In genomic region chr11:101894204-101894603, GRCm38 (mm10) we compare ENCODE assay signal across 11 mouse cellular contexts. TPM values are rescaled to one million over a fixed set of nuclear protein-coding genes. Genes with fewer than 3 reads are reported as not detected.
DNase-seq lines count a peak whose midpoint lies in the region; ATAC-seq and TF ChIP-seq lines count a peak whose summit lies in the region.
"Had no signal": no experiment of that assay in that cellular context is flagged by ENCODE, and none has a peak within 500 bp of the region (broad histone marks: within the 10 kb centered on the region; RNA-seq: fewer than 3 reads in every experiment).

Gene Meox1 (minus strand): TSS chr11:101894374.

- DNase-seq in heart, adult 2 months, result peak in 1 of 2 experiments; percentile 24
- no peak for DNase-seq in heart, adult 8-10 months (ENCODE audit: low spot score)
- peak; percentile 69 for DNase-seq in limb, embryonic 11.5 days (ENCODE audit: low spot score)
- no peak for DNase-seq in MN1 (ENCODE audit: low spot score)
- DNase-seq in layer of hippocampus, postnatal 36 days, result no peak
- no peak for DNase-seq in left cerebral cortex, postnatal 25 days (ENCODE audit: low spot score in 2 of 2)
- DNase-seq: thymus, adult 18-20 months had no signal

- H3K4me2 ChIP-seq in limb, embryonic 11.5 days (ENCODE audit: low read depth, severe bottlenecking), result peak within 1 kb of the TSS; percentile 39

- no peaks in the 10 kb centered on the region for H3K79me2 ChIP-seq in heart, adult 2 months (replicated peaks; ENCODE audit: control insufficient read depth, insufficient read depth, low read length)

- peak within 1 kb of the TSS; percentile 76 for H3K27ac ChIP-seq in heart, adult 2 months
- no peak within 1 kb of the TSS for H3K27ac ChIP-seq in embryonic fibroblast, embryonic 13.5 days (ENCODE audit: insufficient read depth, low read length)
- peak within 1 kb of the TSS; percentile 50; the same call in 1 of the 2 replicates for H3K27ac ChIP-seq in limb, embryonic 11.5 days (replicated peaks; ENCODE audit: low read depth, low read length)
- H3K27ac ChIP-seq: hindbrain, embryonic 10.5 days had no signal

- peaks cover 4% of the 10 kb centered on the region; the same call in 1 of the 2 replicates for H3K9me3 ChIP-seq in E14TG2a.4 (ENCODE audit: low read length)
- H3K9me3 ChIP-seq in limb, embryonic 11.5 days (ENCODE audit: control insufficient read depth, low read length), result no peaks in the 10 kb centered on the region
- H3K9me3 ChIP-seq: hindbrain, embryonic 10.5 days had no signal

- H3K4me3 ChIP-seq in heart, adult 2 months, result peak within 1 kb of the TSS; percentile 39
- peak within 1 kb of the TSS; percentile 20; the same call in 1 of the 2 replicates for H3K4me3 ChIP-seq in E14TG2a.4 (replicated peaks; ENCODE audit: low read length)
- H3K4me3 ChIP-seq in embryonic fibroblast, embryonic 13.5 days (ENCODE audit: insufficient read depth, low read length), result peak within 1 kb of the TSS; percentile 12
- peak within 1 kb of the TSS; percentile 18 for H3K4me3 ChIP-seq in limb, embryonic 11.5 days (ENCODE audit: low read depth, low read length)
- H3K4me3 ChIP-seq: hindbrain, embryonic 10.5 days had no signal

- 12% methylated on average over 11 of the region's 11 CpGs for WGBS in heart, adult 2 months
- WGBS in limb, embryonic 11.5 days, result 7% methylated on average over 11 of the region's 11 CpGs

- TF ChIP-seq EP300 in heart, adult 2 months (IDR thresholded peaks at IDR 0.05; ENCODE audit: insufficient read depth, low read depth, low read length), result no peak

- TF ChIP-seq POLR2A in heart, adult 2 months (IDR thresholded peaks at IDR 0.05; ENCODE audit: insufficient read depth, low read depth, low read length), result no peak
- TF ChIP-seq POLR2A in embryonic fibroblast, embryonic 13.5 days (IDR thresholded peaks at IDR 0.05; ENCODE audit: low read depth, low read length), result peak; percentile 58

- intact Hi-C loops in heart, adult 2 months (cut with DNase I), result loop anchor here (1.0 kb wide), 1 partner anchor 12 kb away; no protein-coding TSS in a partner anchor
- intact Hi-C loops in left cerebral cortex, postnatal 25 days (cut with DNase I), result no loop called here

- ATAC-seq in limb, embryonic 11.5 days (ENCODE audit: insufficient number of reproducible peaks, low FRiP score, low TSS enrichment, low read depth), result peak; percentile 55; the same call in 1 of the 2 replicates

- H3K27me3 ChIP-seq in heart, adult 2 months (ENCODE audit: control insufficient read depth, insufficient read depth, low read length), result no peaks in the 10 kb centered on the region
- peaks cover 32% of the 10 kb centered on the region for H3K27me3 ChIP-seq in E14TG2a.4 (ENCODE audit: insufficient read depth, low read length)
- H3K27me3 ChIP-seq in limb, embryonic 11.5 days (ENCODE audit: control insufficient read depth, insufficient read depth, low read length), result 0 out of 2 replicates have a peak, but pooled peaks cover 2% of the 10 kb centered on the region

- H3K36me3 ChIP-seq in heart, adult 2 months (ENCODE audit: control insufficient read depth, insufficient read depth, low read length), result no peaks in the 10 kb centered on the region
- no peaks in the 10 kb centered on the region for H3K36me3 ChIP-seq in E14TG2a.4 (ENCODE audit: insufficient read depth, low read length)
- H3K36me3 ChIP-seq in limb, embryonic 11.5 days (ENCODE audit: control insufficient read depth, insufficient read depth, low read length), result no peaks in the 10 kb centered on the region
- H3K36me3 ChIP-seq: hindbrain, embryonic 10.5 days had no signal

- peak within 1 kb of the TSS; percentile 56 for H3K9ac ChIP-seq in heart, adult 2 months (ENCODE audit: low read depth, low read length)
- H3K9ac ChIP-seq in limb, embryonic 11.5 days (ENCODE audit: low read length), result peak within 1 kb of the TSS; percentile 56

- peaks cover 15% of the 10 kb centered on the region for H3K4me1 ChIP-seq in heart, adult 2 months (ENCODE audit: control insufficient read depth, insufficient read depth, low read length)
- peaks cover 94% of the 10 kb centered on the region for H3K4me1 ChIP-seq in E14TG2a.4 (replicated peaks; ENCODE audit: low read depth, low read length)
- 0 out of 2 replicates have a peak, but pooled peaks cover 2% of the 10 kb centered on the region for H3K4me1 ChIP-seq in embryonic fibroblast, embryonic 13.5 days (ENCODE audit: control insufficient read depth, insufficient read depth, low read length)
- peaks cover 68% of the 10 kb centered on the region for H3K4me1 ChIP-seq in limb, embryonic 11.5 days (ENCODE audit: control insufficient read depth, insufficient read depth, low read length)

- TF ChIP-seq CTCF in heart, adult 2 months (IDR thresholded peaks at IDR 0.05), result no peak
- TF ChIP-seq CTCF in E14TG2a.4 (conservative IDR thresholded peaks at IDR 0.05; ENCODE audit: low read length), result no peak
- no peak for TF ChIP-seq CTCF in embryonic fibroblast, embryonic 13.5 days (IDR thresholded peaks at IDR 0.05; ENCODE audit: borderline replicate concordance, insufficient read depth, low read length)

RNA-seq across cellular contexts. Expression of gene Meox1, which starts in this region (rescaled TPM):
- total RNA-seq in heart, adult 2 months (2021), result 1 to 10 TPM; 5.6 to 7.3 TPM
- 7.2 and 15.1 TPM in 2 replicates for polyA plus RNA-seq in heart, adult 2 months (2012; rRNA removed)
- 1 to 10 TPM; 3.7 to 6.6 (median 6.3) TPM for total RNA-seq in heart, adult 8-10 months (2022)
- polyA plus RNA-seq in embryonic fibroblast, embryonic 13.5 days (2011; ENCODE audit: insufficient read length, low read depth, missing spikeins), result 6.9 and 16.1 TPM in 2 replicates
- polyA plus RNA-seq in limb, embryonic 11.5 days (2014; fragmentation: Nextera tagmentation; extraction: Ambion mirVana), result 10.7 and 12.6 TPM in 2 replicates
- under 1 TPM; 0.43 to 0.50 TPM for total RNA-seq in layer of hippocampus, postnatal 36 days (2021)
- under 1 TPM; 0.53 to 0.78 TPM for total RNA-seq in left cerebral cortex, postnatal 25 days (2021)
- total RNA-seq: megakaryocyte progenitor cell, adult 5-6 weeks had no signal
